Mouse (Mus musculus) thymus, adult 2 months (tissue): ENCODE data around the gene Gm11232.

Experiments used
- CTCF ChIP-seq: fragments of 200-500 bp; IDR thresholded peaks from 2 replicates; pipeline ENCODE4 v1.5.1; 2012; ENCODE audit warnings: mild to moderate bottlenecking, control low read depth, low read length, moderate library complexity, borderline replicate concordance; ENCODE audit not compliant: control insufficient read depth, poor library complexity, insufficient read depth; ENCODE audit errors: extremely low read depth
- POLR2A ChIP-seq: fragments of 200-500 bp; IDR thresholded peaks from 2 replicates; pipeline ENCODE4 v1.6.1; 2012; ENCODE audit warnings: mild to moderate bottlenecking, low read length, control low read depth, moderate library complexity; ENCODE audit not compliant: control insufficient read depth, poor library complexity, insufficient read depth; ENCODE audit errors: extremely low read depth

DNA sequence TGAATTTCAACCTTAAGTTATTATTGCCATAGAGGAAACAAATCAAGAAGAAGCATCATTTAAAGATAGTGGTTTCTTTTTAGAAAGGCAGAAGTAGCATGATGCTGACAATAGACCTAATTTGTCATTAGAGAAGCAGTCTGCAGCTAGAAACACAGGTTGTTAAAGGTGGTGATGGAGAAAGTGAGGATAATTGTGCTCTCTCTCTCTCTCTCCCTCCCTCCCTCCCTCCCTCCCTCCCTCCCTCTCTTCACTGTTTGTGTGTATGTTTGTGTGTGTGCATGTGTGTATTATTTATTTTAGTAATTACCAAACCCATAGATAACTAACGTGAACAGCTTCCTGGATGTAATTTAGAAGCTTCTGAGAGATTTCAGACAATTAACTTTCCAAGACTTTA, 7.8 kb upstream of the Gm11232 start:
- TF ChIP-seq CTCF (no peak), POLR2A (no peak)
